Mouse (Mus musculus) ovary, postnatal 14 days (tissue): ENCODE measurements at regions not wholly inside any gene's neighbourhood (a gene's known extent, or its start where the extent isn't known, plus 50 kb on each side); places are given as distances from the start of the nearest gene placed in this dataset.

Experiments
- DNase-seq: peaks from one replicate; pipeline ENCODE4 v3.0.0; 2022; ENCODE audit warnings: low spot score

- no peak for DNase-seq
Observed at GRCm38 (mm10) chr5:7782235-7782634, 178.0 kb upstream of the Steap4 start.

GRCm38 (mm10) chr5:7788406-7788805, 171.9 kb upstream of the Steap4 start:
- DNase-seq = no peak

- no peak for DNase-seq
Observed at GRCm38 (mm10) chr5:7789126-7789525, 171.1 kb upstream of the Steap4 start.

GRCm38 (mm10) chr5:7820592-7820991, 139.7 kb upstream of the Steap4 start:
- DNase-seq = no peak

GRCm38 (mm10) chr5:7821700-7822099, 138.6 kb upstream of the Steap4 start:
- DNase-seq = no peak

- no peak for DNase-seq
Observed at GRCm38 (mm10) chr5:7829618-7830017, 130.6 kb upstream of the Steap4 start.

- DNase-seq = no peak
Observed at GRCm38 (mm10) chr5:7833812-7834211, 126.4 kb upstream of the Steap4 start.

GRCm38 (mm10) chr5:7863047-7863446, 97.2 kb upstream of the Steap4 start:
- no peak for DNase-seq

GRCm38 (mm10) chr5:7866041-7866641, 94.1 kb upstream of the Steap4 start:
- no peak for DNase-seq

- DNase-seq = peak; percentile 13
Observed at GRCm38 (mm10) chr5:7899537-7899936, 60.7 kb upstream of the Steap4 start.
